Mouse (Mus musculus) neural tube, embryonic 10.5 days (tissue): ENCODE measurements around the gene Plxdc1.

ENCODE experiments used
- DNase-seq: peaks from one replicate; pipeline ENCODE4 v3.0.0-alpha.2; 2017; ENCODE audit warnings: low spot score; ENCODE audit errors: extremely low spot score

Plxdc1 gene

DNA sequence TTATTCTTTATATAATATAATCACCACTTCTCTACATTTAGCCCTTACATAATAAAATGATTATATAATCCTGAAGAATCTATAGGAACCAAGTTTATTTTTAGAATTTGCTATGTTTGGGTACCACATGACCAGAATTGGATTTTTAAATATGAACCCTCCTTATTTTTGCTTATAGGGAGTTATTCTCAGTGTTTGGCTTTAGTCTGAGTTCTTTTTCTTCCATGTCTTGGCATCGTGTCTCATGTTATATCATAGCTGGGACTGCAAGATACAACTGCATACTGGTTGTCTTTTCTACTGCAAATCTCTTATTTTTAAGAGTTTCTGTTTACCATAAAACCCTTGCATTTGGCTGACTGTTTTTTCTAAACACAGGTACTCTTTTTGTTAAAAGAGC is 111.8 kb downstream of the Plxdc1 start:
- DNase-seq, result no peak
